Mouse (Mus musculus) myocyte (in vitro differentiated cells): ENCODE data around the gene Ado.

ENCODE experiments used
- E2F4 ChIP-seq: IDR thresholded peaks from one replicate; pipeline ENCODE4 v1.6.1; 2011; ENCODE audit warnings: mild to moderate bottlenecking, control low read depth, moderate library complexity; ENCODE audit not compliant: insufficient read depth
- MAX ChIP-seq: IDR thresholded peaks from one replicate; pipeline ENCODE4 v1.6.1; 2011; ENCODE audit warnings: low read depth, mild to moderate bottlenecking, control low read depth
- MYOD1 ChIP-seq, 3 experiments: IDR thresholded peaks; one replicate each; pipeline ENCODE4 v1.6.1; 2011; ENCODE audit warnings: control low read depth in 2 of 3, low read depth in 2 of 3, mild to moderate bottlenecking in 2 of 3, moderate library complexity in 1 of 3; ENCODE audit not compliant: insufficient read length in 2 of 3, control insufficient read depth in 1 of 3
- POLR2A ChIP-seq: IDR thresholded peaks from one replicate; pipeline ENCODE4 v1.6.1; 2011; ENCODE audit warnings: low read depth, mild to moderate bottlenecking, control low read depth, moderate library complexity; ENCODE audit not compliant: insufficient read length
- POLR2AphosphoS2 ChIP-seq: IDR thresholded peaks from one replicate; pipeline ENCODE4 v1.6.1; 2011; ENCODE audit warnings: low read depth, control low read depth; ENCODE audit not compliant: insufficient read length
- SRF ChIP-seq: IDR thresholded peaks from one replicate; pipeline ENCODE4 v1.6.1; 2011; ENCODE audit warnings: low read depth; ENCODE audit not compliant: control insufficient read depth, insufficient read length
- TCF12 ChIP-seq: IDR thresholded peaks from one replicate; pipeline ENCODE4 v1.6.1; 2011; ENCODE audit warnings: mild to moderate bottlenecking, control low read depth; ENCODE audit not compliant: poor library complexity, insufficient read depth, severe bottlenecking
- USF1 ChIP-seq: IDR thresholded peaks from one replicate; pipeline ENCODE4 v1.6.1; 2011; ENCODE audit warnings: low read depth, mild to moderate bottlenecking, control low read depth, moderate library complexity

- TF ChIP-seq E2F4 (no peak), POLR2A (no peak), TCF12 (no peak), USF1 (no peak), MYOD1 (IDR thresholded peaks at IDR 0.05; ENCODE audit: control insufficient read depth in 1 of 3, insufficient read length in 2 of 3, low read depth in 2 of 3) (no peak), SRF (no peak), MAX (no peak), POLR2AphosphoS2 (no peak)
Measured at GRCm38 (mm10) chr10:67540591-67540990, 8.2 kb downstream of the Ado start.
